Mouse (Mus musculus): Measurements from ENCODE around the gene Rbm38.

- TF ChIP-seq CTCF (IDR thresholded peaks at IDR 0.05; ENCODE audit: low read depth): no peak
- no peak for TF ChIP-seq EP300 (IDR thresholded peaks at IDR 0.05; ENCODE audit: low read depth)
These were observed 53.4 kb downstream of the Rbm38 start for GRCm38 (mm10) chr2:173073666-173074065.

Measured in liver, postnatal 0 days (tissue).